Mouse (Mus musculus) erythroblast, adult 5-6 weeks (primary cell): ENCODE data around the gene Neo1. TPM values are rescaled to one million over a fixed set of nuclear protein-coding genes. Genes with fewer than 3 reads are reported as not detected.

Experiments used
- ATAC-seq: replicated peaks from 2 replicates; pipeline ENCODE4 v1.8.0; 2016; ENCODE audit warnings: moderate number of reproducible peaks, mild to moderate bottlenecking, moderate TSS enrichment, inconsistent platforms; ENCODE audit not compliant: poor library complexity, low FRiP score, severe bottlenecking
- total RNA-seq, 2 experiments: library from RNA; stranded (forward) in 1 of 2; stranded (reverse) in 1 of 2; fragments of 150-400 nt in 1 of 2; fragments of 200-764, 138-1000 nt in 1 of 2; gene quantifications; 2 replicates each; pipeline versions ENCODE4 v1.2.3 to v1.2.4; 2015 to 2017; ENCODE audit warnings: low replicate concordance in 2 of 2

The Neo1 gene
- total RNA-seq, 2 experiments from 2014 or later = 0.51 TPM; not detected in 1

DNA sequence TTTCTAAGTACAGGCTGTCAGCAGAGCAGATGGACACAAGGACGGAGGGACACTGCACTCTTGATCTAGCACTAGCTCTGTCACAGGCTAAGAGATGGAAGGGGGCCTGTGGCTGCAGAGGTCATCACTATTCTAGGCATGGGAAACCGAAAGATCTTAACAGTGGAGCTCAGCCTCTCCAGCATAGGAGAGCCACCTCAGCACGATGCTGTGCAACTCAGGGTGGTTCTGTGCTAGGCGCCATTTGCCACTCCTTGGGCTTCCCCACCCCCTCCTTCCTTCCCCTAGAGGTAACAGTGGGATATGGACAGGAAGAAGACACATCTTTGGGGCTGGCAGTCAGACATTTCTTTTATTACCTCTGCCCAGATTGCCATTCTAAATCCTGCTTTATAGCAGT lies 161.9 kb downstream of the Neo1 start:
- no peak; the same call in 1 of the 2 replicates for ATAC-seq

DNA sequence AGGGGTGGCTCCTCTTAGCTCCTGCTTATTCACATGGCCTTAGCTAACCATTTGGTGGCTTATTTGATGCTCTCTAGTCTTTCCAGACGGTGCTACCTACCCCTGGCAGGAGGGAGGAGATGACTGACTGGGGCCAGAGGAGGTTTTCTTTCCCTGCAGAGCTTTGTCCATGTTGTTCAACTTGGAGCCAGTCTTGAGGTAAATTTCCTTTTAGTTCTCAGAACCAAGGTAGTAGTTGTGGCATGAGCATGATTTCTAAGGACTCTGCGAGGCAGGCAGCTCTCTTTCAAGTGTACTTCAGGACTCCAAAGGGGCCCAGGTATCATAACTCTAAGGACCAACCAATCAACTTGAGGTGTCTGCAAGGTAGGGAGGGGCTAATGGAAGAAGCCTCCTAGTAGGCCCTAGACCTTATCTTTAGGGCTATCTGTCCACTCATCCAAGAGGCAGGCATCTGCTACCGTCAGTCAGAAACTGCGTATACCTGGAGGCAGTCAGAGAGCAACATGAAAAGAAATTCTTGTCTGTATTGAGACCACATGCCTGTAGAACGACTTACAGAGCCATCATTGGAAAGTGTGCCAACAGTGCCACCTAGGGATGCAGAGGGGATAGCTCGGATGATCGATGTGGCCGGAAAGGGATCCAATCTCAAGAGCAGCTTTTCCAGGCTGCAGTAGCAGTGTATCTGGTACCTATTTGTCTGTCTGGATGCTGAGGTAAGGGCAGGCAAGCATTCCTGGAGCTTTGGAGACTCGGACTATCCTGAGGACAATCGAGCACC lies 162.5 kb downstream of the Neo1 start:
- no peak for ATAC-seq

DNA sequence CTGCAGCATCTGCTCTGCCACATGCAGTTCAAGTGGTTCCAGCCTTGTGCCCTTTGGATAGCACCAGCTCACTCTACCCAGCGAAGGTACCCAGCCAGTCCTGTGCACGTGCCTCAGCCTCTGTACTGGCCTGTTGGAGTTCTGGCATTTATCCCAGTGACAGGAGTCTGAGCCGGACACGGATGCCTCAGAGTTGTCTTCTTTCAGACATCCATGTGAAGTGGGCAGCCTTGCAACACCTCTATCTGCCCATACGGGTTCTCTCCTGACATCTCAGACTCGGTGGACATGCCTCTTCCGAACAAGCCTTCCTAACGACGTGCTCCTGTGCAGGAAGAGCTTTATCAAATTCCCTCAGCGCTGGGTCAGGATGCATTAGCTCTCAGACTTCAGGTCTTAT lies 165.1 kb downstream of the Neo1 start:
- ATAC-seq = no peak

DNA sequence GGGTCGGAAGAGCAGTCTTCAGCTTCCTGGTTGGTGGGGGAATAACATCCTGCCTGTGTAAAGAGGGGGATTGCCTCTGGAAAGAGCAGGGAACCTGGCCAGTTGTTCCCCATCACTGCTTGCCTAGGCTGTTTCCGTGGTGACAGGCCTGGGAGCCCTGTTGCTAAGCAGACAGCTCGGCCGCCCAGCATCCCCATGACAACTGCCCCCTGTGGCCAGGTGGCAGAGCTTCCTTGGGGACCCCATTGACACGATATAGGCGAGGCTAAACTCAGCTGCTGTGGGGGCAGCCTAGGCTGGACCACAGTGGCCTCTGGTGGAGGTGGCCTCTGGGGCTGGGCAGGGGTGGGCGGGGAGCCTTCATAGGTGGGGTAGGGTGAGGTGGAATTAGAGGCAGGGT lies 172.4 kb downstream of the Neo1 start:
- no peak for ATAC-seq

DNA sequence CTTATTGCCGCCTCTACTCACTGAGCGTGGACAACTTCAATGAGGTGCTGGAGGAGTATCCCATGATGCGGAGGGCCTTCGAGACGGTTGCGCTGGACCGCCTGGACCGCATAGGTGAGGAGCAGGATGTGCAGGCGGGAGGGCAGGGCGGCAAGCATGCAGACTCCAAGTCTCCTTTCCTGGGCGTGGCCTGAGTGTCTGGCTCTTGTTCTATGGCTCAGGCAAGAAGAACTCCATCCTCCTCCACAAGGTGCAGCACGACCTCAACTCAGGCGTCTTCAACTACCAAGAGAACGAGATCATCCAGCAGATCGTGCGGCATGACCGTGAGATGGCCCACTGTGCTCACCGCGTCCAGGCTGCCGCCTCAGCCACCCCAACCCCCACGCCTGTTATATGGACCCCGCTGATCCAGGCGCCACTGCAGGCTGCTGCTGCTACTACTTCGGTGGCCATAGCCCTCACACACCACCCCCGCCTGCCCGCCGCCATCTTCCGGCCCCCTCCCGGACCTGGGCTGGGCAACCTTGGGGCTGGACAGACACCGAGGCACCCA lies 177.1 kb downstream of the Neo1 start:
- ATAC-seq = no peak

DNA sequence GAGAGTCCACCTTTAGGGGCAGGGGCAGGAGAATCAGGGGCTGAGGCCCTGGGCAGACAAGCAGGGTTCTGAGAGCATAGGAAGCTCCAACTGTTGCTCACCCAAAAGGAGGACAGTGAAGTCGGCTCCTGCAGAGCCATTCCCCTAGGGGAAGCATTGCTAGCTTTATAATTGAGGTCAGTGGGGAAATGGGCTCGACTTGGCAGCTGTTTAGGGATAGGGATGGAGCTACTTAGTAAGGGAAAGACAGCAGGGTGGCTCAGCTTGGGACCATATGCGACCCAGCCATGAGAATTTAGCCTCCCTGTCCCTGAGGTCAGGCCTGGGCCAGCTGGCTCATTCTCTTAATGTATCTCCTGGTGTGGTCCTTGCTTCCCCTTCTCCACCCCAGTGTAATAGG lies 181.3 kb downstream of the Neo1 start:
- no peak for ATAC-seq

DNA sequence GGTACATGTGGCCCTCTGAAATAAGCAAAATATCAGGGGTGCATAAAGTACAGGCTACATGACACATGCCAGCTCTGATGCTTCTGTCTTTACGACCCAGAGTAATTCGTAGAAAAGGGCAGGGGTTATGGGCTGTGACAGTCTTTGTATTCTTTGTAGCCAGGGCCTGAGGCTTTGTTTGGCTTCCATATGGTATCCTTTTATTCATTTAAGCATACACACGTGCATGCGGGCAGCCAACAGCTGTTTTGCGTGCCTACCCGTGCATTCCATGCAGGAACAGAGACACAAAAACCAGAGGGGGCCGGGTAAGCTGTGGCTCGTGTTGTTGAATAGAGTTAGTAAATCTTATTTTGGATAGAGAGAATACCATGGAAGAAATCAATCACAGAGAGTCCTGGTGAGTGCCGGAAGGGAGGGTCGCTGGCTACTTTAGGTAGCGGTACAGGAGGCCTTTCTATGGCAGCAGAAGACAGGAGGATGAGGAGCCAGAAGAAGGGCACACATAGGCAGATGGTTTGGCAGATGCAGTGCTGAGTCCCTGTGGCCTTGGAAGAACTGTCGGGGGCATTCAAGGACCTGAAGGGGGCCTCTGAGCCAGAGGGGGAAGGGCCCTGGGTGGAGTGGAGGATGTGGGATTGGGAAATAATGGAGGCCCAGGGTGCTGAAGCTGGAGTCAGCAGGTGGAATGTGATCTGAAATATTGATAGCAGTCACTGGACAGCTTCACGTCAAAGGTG lies 186.5 kb downstream of the Neo1 start:
- no peak for ATAC-seq

DNA sequence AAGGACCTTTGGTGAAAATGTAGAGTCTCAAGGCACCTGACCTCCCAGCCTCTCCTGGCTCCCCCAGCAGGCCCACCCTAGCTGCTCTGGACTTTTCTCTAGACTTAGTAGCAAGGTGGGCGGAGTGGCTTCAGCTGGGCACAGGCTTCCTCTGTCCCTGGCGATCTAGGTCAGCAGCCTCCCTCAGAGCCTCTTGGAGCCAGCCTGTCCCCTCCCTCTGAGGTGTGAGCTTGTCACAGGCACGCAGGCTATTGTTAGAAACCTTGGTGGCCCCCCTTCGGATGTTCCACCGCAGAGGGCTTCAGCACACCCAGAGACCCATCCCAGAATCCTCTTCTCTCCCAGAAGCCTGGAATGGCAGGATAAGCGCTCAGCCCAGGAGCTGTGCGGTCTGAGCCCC lies 188.6 kb downstream of the Neo1 start:
- no peak for ATAC-seq

DNA sequence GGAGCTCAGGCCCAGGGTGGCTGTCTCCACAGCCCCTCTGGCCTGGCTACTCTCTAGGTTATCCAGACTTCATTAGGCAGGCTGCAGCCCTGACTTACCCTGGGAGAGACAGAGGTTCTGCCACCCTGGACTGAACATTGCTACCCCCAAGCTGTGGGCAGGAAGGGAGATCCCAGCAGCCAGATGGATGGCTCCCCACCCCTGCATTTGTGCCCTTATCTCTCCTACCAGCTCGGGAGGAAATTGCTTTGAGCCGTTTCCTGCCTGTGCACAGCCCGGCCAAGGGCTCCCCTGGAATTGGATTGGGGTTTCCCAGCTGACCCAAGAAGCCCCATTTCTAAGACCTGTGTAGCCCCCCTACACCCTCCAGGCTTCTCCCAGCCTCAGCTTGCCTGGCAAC lies 189.2 kb downstream of the Neo1 start:
- ATAC-seq = no peak

DNA sequence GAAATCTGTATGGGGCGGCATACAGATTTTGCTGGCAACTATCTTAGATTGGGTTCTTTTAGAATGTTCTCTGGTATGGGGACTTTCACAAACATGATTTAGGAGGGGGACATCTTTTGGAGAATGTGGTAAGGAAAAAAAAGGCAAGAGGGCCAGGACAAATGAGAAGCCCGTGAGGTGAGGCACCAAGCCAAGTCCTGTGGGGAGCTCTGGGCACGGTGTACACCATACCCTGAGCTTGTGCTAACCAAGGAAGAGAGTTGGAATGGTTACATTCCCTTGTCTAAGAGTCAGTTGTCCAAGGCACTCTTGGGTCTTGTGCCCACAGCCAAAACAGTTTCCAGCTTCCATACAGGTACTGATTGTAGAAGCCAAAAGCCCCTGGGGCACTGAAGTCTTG lies 191.6 kb downstream of the Neo1 start:
- ATAC-seq = no peak

DNA sequence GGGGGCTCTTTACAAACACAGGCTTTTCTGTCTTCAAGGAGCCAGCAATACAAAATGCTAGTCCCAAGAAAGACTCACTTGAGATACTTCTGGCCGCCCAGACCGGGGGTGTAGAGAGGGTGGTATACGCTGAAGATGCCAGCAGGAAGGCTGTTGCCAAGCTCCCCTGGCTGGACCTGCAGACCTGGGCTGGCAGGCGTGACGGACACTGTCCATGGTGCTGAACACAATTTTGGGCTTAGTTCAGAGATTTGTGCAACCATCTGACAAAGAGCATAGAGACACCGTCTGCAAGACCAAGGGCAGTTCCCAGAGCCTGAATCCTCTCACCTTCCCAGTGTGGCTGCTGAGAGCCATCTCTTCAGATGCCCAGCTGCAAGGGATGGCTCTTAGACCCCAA lies 194.6 kb downstream of the Neo1 start:
- no peak for ATAC-seq

DNA sequence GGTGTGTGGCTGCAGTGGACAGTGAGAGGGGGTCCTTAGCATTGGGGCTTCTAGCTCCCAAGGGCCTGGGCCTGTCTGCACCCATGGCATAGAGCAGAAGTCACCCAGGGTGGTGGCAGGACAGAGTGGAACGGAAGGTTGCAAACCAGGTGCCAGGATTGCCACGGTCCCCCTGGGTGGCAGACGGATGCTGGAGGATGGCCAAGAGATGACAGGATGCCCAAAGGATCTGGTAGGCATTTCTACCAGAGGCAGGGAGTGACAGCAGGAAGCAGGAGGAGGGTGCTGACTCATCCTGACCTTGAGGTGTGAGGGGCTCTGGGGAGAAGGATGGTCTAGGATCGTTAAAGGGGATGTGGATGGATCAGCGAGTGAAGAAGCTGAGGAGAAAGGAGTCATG lies 197.7 kb downstream of the Neo1 start:
- ATAC-seq = no peak

DNA sequence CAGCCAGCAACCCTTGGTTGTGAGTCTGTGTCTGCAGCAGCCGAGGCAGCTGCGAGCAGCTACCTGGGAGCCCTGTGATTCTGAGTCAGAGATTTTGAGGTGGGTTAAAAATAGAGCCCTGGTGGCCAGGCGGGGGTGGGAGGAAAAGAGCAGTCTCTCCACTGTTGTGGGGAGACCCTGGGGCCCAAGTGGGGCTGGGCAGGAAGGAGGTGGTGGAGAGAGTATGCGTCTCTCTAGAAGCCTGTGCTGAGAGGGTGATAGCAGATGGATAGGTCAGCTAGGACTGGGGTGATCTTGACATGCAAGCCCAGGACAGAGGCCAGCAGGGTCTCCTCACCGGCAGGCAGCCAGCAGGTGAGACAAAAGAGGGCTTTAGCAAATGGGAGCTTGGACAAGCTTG lies 199.1 kb downstream of the Neo1 start:
- ATAC-seq = no peak

DNA sequence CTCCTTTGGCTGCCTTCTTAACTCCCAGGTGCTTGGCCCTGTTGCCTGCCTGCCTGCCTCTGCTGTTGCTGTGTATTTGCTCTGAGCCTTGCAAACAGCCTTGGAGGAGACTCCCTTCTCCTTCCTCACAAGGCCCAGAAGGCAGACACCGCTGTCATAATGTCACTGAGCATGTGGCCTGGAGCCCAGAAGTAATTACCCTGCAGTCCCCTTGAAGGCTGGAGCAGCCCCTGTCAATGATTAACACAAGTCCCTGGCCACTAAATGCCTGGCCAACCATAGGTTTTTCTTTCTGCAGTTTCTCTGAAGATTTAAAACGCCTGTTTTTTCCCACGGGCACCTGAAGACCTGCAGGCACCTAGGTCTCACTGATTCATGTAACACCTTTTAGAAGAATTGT lies 203.3 kb downstream of the Neo1 start:
- ATAC-seq = no peak

DNA sequence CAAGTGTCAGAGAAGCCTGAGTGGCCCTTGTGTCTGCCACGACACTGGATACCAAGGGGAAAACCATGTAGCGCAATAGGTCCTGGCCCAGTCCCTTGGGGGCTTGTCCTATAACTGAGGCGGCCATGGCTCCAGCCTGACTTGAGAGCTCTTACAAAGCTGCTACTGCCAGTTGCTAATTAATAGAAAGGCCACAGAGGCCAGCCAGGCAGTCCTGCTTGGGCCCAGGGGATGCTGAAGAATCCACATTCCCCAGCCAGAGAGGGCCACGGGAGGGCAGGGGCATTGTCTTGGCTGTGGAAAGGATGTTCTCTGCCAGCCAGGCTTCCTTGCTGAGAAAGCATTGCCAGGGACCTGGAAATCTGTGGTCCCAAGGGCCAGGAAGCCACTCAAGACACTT lies 206.6 kb downstream of the Neo1 start:
- no peak for ATAC-seq

Other genes with a start within 250 kb of the Neo1 start
- gene Hcn4, start 213.0 kb downstream of the Neo1 start, total RNA-seq (2015; ENCODE audit: low replicate concordance) = not detected in 2 replicates
- gene Hcn4, start 213.0 kb downstream of the Neo1 start, total RNA-seq (2017; ENCODE audit: low replicate concordance) = not detected in 2 replicates